Mouse (Mus musculus) megakaryocyte, embryonic 14.5 days (primary cell): ENCODE results near the gene Btnl4.

ENCODE experiments used
- FLI1 ChIP-seq: IDR thresholded peaks from 2 replicates; pipeline ENCODE4 v1.6.1; 2012; ENCODE audit warnings: low read length, inconsistent platforms, mixed read lengths
- GATA1 ChIP-seq: IDR thresholded peaks from 3 replicates; pipeline ENCODE4 v1.6.1; 2012; ENCODE audit warnings: mixed read lengths, low read length, inconsistent platforms, borderline replicate concordance

GRCm38 (mm10) chr17:34437120-34437519, 40.0 kb downstream of the Btnl4 start:
- TF ChIP-seq GATA1 (no peak), FLI1 (no peak)
